Mouse (Mus musculus) heart, embryonic 12.5 days (tissue): ENCODE measurements at regions not wholly inside any gene's neighbourhood (a gene's known extent, or its start where the extent isn't known, plus 50 kb on each side); places are given as distances from the start of the nearest gene placed in this dataset.

Experiments
- ATAC-seq: fragments of 200-750 bp; cut with Nextera tagmentation; 2 replicates; pipeline ENCODE4 v1.8.0; 2017; ENCODE audit warnings: moderate TSS enrichment, moderate library complexity; ENCODE audit not compliant: insufficient number of reproducible peaks, low FRiP score
- H3K27ac ChIP-seq: fragments of 300-500 bp; sonication (generic); 2 replicates; pipeline ENCODE4 v1.5.1; 2016; ENCODE audit warnings: mild to moderate bottlenecking, moderate library complexity; ENCODE audit not compliant: poor library complexity, severe bottlenecking
- H3K27me3 ChIP-seq: fragments of 300-500 bp; sonication (generic); replicated peaks from 2 replicates; pipeline ENCODE4 v1.6.1; 2016; ENCODE audit warnings: mild to moderate bottlenecking, moderate library complexity
- H3K36me3 ChIP-seq: fragments of 300-500 bp; sonication (generic); 2 replicates; pipeline ENCODE4 v1.6.1; 2016; ENCODE audit warnings: mild to moderate bottlenecking, moderate library complexity
- H3K4me1 ChIP-seq: fragments of 300-500 bp; sonication (generic); replicated peaks from 2 replicates; pipeline ENCODE4 v1.6.1; 2016; ENCODE audit warnings: mild to moderate bottlenecking
- H3K4me2 ChIP-seq: fragments of 300-500 bp; sonication (generic); 2 replicates; pipeline ENCODE4 v1.6.1; 2016; ENCODE audit warnings: mild to moderate bottlenecking, moderate library complexity
- H3K4me3 ChIP-seq: fragments of 300-500 bp; sonication (generic); 2 replicates; pipeline ENCODE4 v1.5.1; 2016; ENCODE audit warnings: mild to moderate bottlenecking
- H3K9ac ChIP-seq: fragments of 300-500 bp; sonication (generic); 2 replicates; pipeline ENCODE4 v1.6.1; 2016; ENCODE audit warnings: mild to moderate bottlenecking, moderate library complexity
- H3K9me3 ChIP-seq: fragments of 300-500 bp; sonication (generic); replicated peaks from 2 replicates; pipeline ENCODE4 v1.6.1; 2016; ENCODE audit warnings: mild to moderate bottlenecking, moderate library complexity
- WGBS: fragments of 180-500 bp; shearing (Covaris S2); methylation state at CpG from one replicate; pipeline ENCODE4 v1.1.7; 2016; 5-methylcytosine and 5-hydroxymethylcytosine counted together

DNA sequence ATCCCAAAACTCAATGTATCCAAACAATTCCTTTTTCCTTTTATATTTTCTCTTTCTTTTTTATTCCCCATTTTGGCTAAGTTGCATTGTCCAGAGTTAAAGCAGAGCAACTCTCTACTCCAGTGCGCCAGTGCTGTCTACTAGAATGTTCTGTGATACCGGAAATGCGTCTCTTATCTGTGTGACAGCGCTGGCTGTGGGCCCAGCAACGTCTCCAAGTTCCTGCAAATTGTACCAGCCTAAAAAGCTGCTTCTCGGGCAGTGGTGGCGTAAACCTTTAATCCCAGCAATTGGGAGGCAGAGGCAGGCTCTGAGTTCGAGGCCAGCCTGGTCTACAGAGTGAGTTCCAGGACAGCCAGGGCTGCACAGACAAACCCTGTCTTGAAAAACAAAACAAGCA lies 59.4 kb downstream of the Cox18 start:
- Histone ChIP-seq H3K4me1 (no peaks in the 10 kb centered on the region; the same call in 1 of the 2 replicates), H3K27me3 (no peaks in the 10 kb centered on the region), H3K4me2 (no peak overlapping the region), H3K4me3 (no peak overlapping the region), H3K27ac (no peak overlapping the region), H3K9me3 (no peaks in the 10 kb centered on the region), H3K9ac (no peak overlapping the region), H3K36me3 (no peaks in the 10 kb centered on the region)
- no peak for ATAC-seq
- 49% methylated on average over 8 of the region's 8 CpGs for WGBS

DNA sequence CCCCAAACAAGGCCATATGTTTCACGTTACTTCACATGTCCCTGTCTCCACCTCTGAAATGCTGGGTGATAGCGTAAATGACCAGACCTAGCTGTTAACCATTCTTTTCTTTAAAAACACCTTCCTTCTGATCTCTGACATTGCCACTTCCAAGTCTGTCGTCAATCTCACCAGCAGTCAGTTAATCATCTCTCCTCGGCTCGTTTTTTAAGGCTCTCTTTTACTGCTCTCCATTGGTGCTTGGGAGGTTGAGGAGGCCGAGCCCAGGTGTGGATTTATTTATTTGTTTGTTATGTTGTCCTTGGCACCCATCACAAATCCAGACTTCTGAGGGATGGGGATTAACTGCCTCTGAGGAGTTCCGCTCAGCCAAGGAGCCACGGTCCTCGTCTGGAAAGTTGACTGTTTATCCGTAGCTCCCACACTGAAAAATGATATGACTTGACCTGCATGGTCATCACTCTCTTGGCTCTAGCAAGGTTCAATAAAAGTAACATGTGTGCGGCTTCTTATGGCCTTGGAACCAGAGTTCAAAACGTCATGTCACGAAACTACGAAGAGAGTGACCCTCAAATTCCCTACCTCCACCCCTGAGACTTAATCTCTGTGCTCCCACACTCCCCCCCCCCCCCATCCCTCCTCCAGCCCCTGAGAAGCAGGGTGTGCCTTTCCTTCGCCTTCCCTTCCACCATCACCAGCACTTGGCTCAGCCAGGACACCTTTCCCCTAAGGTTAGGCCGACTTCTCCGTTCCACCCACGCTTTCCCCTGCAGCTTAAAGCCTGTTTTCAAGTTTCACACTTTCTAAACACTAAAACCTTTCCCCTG lies 60.6 kb downstream of the Cox18 start:
- Histone ChIP-seq H3K36me3 (no peaks in the 10 kb centered on the region), H3K9ac (no peak overlapping the region), H3K9me3 (no peaks in the 10 kb centered on the region), H3K4me3 (no peak overlapping the region), H3K27me3 (no peaks in the 10 kb centered on the region), H3K27ac (no peak overlapping the region), H3K4me1 (no peaks in the 10 kb centered on the region; the same call in 1 of the 2 replicates), H3K4me2 (no peak overlapping the region)
- WGBS = 61% methylated on average over 18 of the region's 18 CpGs
- ATAC-seq = no peak

DNA sequence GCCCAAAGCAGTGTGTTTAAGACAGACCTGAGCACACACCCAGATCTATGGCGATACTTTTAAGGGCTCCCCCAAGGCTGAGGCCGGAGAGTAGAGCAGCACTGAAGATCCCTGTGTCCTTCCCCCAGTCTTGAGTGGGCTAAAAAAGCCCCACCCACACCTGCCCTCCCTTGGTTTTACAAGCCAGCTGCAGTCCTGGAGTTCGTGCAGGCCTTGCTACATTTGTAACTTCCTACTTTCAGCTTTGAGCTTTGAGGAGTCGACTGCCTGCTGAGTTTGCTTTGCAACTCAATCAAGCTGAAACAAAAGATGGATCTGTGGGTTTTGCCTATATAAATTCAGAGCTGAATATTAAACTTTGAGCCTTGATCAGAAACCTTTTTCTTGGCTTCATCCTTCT lies 63.5 kb downstream of the Cox18 start:
- Histone ChIP-seq H3K4me3 (no peak overlapping the region), H3K27ac (no peak overlapping the region), H3K9me3 (no peaks in the 10 kb centered on the region), H3K27me3 (no peaks in the 10 kb centered on the region), H3K4me2 (no peak overlapping the region), H3K36me3 (no peaks in the 10 kb centered on the region), H3K9ac (no peak overlapping the region), H3K4me1 (no peaks in the 10 kb centered on the region; the same call in 1 of the 2 replicates)
- 66% methylated on average over 4 of the region's 4 CpGs for WGBS
- no peak for ATAC-seq

DNA sequence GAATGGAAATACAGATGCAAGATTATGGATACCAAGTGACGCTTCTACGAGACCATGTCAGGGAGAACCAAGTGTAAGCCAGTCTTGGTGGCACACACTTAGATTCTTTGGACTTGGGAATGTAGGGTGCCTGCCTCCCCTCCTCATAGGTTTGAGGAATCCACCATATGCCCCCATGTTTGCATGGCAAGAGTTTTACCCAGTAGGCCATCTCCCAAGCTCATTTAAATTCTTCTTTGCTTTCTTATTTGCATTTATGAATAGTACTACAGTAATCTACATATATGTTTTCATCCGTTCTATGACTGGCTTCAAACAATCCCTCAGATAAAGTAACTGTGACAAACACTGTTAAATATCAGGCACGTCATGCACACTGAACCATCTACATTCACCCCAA lies 67.3 kb downstream of the Cox18 start:
- Histone ChIP-seq H3K36me3 (no peaks in the 10 kb centered on the region), H3K9ac (no peak overlapping the region), H3K9me3 (no peaks in the 10 kb centered on the region), H3K4me3 (no peak overlapping the region), H3K4me2 (no peak overlapping the region), H3K4me1 (no peaks in the 10 kb centered on the region), H3K27ac (no peak overlapping the region), H3K27me3 (no peaks in the 10 kb centered on the region)
- no peak for ATAC-seq
- 81% methylated on average over 4 of the region's 4 CpGs for WGBS

DNA sequence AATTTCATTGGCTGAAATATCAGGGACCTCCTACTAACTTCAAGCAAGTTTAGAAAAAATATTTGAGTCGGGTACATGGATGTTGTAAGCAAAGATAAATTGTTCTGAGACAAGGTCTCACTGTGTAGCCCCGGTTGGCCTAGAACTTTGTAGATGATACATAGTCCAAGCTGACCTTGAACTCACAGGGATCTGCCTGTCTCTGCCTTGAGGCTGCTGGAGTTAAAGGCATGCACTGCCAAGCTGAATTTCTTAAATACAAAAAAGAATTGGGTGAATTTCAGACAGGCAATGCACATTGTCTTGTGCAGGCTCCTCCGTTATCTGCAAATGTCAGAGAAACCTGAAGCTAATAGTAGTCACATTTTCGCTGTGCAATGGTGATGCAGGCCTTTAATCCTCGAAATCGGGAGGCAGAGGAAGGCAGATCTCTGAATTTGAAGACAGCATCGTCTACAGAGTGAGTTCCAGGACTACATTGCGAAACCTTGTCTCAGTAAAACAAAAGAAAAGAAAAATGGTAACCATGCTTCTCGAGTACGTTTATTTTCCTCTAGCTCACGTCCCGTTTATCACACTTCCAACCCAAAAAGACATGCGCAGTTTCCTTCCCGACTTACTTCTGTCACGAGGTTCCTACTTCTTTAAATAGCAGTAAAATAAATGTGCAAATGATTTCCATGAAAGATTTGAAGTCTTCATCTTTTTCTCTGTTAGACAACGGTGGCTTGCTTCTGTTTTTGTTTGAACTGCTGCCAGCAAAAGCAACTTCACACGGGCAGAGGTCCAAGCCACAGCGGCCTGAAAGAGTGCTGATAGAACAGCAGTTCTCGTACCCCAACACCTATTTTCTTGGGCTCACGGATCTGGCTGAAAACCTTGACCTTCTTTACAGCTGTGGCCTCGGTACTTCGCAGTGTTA lies 73.9 kb downstream of the Cox18 start:
- no peaks in the 10 kb centered on the region for H3K9me3 ChIP-seq
- no peaks in the 10 kb centered on the region for H3K27me3 ChIP-seq
- peak overlapping the region; percentile 26 for H3K4me2 ChIP-seq
- WGBS = 55% methylated on average over 22 of the region's 22 CpGs
- H3K27ac ChIP-seq = no peak overlapping the region
- no peak for ATAC-seq
- H3K4me1 ChIP-seq = 0 out of 2 replicates have a peak, but pooled peaks cover 9% of the 10 kb centered on the region
- no peaks in the 10 kb centered on the region for H3K36me3 ChIP-seq
- no peak overlapping the region for H3K4me3 ChIP-seq
- H3K9ac ChIP-seq = no peak overlapping the region

DNA sequence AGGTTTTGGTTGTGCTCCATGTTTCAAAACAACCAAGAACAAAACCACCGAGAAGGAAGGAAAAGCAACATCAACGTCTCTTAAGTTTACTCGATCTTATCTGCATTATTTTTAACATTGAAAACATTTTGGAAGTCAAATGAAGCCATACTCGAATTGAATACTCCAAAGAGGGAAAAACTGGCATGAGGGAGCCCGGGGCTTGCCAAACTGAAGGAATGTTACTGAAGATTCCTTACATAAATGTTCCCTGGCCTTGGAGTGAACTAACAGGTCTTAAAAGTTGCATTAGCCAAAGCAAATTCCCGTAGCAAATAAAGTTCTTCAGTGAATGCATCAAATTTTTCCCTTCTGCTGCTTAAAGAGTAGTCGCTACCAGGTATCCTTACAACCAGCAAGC lies 87.8 kb downstream of the Cox18 start:
- Histone ChIP-seq H3K9me3 (no peaks in the 10 kb centered on the region; the same call in 1 of the 2 replicates), H3K4me3 (no peak overlapping the region), H3K36me3 (no peaks in the 10 kb centered on the region), H3K9ac (no peak overlapping the region), H3K27me3 (no peaks in the 10 kb centered on the region), H3K27ac (no peak overlapping the region), H3K4me1 (no peaks in the 10 kb centered on the region), H3K4me2 (no peak overlapping the region)
- no peak for ATAC-seq
- WGBS = 70% methylated on average over 7 of the region's 7 CpGs

DNA sequence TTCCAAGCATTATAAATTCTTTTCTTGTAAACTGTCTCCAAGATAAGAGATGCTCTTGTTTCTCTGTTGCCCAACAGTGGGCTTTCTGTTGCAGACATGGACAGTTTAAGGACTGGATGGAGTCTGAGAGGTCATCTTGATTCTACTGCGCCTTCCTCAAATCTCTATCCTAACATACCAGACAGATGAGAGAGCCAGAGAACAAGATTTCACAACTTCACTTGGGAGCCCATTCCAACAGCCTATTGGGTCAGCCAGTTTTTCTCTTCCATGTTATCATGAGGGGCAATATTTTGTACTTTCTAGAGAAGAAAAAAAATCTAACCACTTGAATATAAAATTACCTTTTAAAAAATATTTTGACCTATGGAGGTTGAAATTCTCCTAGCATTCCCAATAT lies 116.8 kb downstream of the Cox18 start:
- Histone ChIP-seq H3K36me3 (no peaks in the 10 kb centered on the region), H3K9ac (no peak overlapping the region), H3K27ac (no peak overlapping the region), H3K4me2 (no peak overlapping the region), H3K4me3 (no peak overlapping the region), H3K9me3 (no peaks in the 10 kb centered on the region), H3K4me1 (peaks cover 4% of the 10 kb centered on the region; the same call in 1 of the 2 replicates), H3K27me3 (no peaks in the 10 kb centered on the region)
- WGBS = 87% methylated on average over 1 of the region's 1 CpGs
- no peak for ATAC-seq

DNA sequence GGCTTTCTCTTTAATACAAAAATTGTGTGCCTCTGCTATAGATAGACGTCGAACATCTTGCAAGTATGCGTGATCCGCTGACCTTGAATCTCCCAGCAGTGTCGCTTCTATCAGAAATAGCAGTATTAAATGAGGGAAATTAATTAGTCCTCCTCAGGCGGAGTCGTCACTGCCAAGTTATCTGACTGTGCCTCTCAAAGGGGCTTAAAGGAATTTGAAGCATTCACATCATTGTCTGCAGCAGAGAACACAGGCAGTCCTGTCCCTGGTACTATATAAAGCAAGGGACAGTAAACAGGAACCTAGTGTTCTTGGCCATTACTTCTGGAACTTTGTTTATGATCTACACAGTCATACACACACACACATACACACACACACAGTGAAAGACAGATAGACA lies 119.1 kb downstream of the Cox18 start:
- no peaks in the 10 kb centered on the region for H3K9me3 ChIP-seq
- peaks cover 4% of the 10 kb centered on the region; the same call in 1 of the 2 replicates for H3K4me1 ChIP-seq
- ATAC-seq = no peak
- peak overlapping the region; percentile 25; the same call in 1 of the 2 replicates for H3K27ac ChIP-seq
- H3K36me3 ChIP-seq = no peaks in the 10 kb centered on the region
- no peak overlapping the region for H3K4me3 ChIP-seq
- H3K4me2 ChIP-seq = no peak overlapping the region
- WGBS = 39% methylated on average over 7 of the region's 7 CpGs
- no peaks in the 10 kb centered on the region for H3K27me3 ChIP-seq
- H3K9ac ChIP-seq = no peak overlapping the region

DNA sequence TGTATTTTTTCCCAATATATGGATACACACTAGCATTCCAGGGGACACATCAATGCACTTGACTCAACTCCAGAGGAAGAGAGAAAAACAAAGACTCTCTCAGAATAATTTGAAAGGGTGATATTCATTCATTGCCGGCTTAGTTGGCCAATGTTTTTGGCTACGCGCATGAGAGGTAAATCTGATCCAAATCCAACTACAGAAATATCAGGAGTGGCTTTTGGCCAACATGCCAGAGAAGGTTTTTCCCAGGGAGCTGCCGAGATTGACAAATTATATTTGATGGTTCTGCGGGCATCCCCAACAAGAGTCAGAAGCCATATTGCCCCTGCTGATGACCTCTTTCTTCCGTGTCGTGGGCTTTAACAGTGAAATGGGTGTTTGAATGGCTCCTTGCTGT lies 135.3 kb downstream of the Cox18 start:
- H3K27ac ChIP-seq = no peak overlapping the region
- ATAC-seq = no peak
- H3K4me1 ChIP-seq = no peaks in the 10 kb centered on the region
- H3K9me3 ChIP-seq = no peaks in the 10 kb centered on the region
- no peak overlapping the region for H3K4me2 ChIP-seq
- H3K9ac ChIP-seq = no peak overlapping the region
- H3K36me3 ChIP-seq = no peaks in the 10 kb centered on the region
- H3K27me3 ChIP-seq = no peaks in the 10 kb centered on the region
- no peak overlapping the region for H3K4me3 ChIP-seq
- WGBS = 90% methylated on average over 7 of the region's 7 CpGs

DNA sequence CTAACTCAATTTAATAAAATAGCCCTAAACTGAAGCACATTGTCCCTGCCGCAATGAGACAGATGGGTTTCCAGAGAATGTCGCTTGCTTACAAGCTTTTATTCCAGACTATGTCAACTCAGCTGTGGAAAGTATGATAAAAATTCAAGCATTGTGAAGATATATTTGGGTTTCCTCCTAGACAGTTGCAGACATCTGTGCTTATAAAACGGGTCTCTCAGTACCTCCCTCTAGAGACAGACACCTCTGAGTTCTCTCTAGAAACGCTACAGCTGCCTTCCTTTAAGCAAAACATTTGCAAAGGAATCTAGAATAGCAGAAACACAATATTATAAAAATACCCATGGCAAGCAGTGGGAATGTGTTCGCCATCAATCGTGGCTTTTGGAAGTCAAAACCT lies 137.3 kb downstream of the Cox18 start:
- Histone ChIP-seq H3K9ac (no peak overlapping the region), H3K27ac (no peak overlapping the region), H3K36me3 (no peaks in the 10 kb centered on the region), H3K9me3 (no peaks in the 10 kb centered on the region), H3K4me2 (no peak overlapping the region), H3K27me3 (no peaks in the 10 kb centered on the region), H3K4me1 (no peaks in the 10 kb centered on the region), H3K4me3 (no peak overlapping the region)
- 73% methylated on average over 6 of the region's 6 CpGs for WGBS
- ATAC-seq = no peak

DNA sequence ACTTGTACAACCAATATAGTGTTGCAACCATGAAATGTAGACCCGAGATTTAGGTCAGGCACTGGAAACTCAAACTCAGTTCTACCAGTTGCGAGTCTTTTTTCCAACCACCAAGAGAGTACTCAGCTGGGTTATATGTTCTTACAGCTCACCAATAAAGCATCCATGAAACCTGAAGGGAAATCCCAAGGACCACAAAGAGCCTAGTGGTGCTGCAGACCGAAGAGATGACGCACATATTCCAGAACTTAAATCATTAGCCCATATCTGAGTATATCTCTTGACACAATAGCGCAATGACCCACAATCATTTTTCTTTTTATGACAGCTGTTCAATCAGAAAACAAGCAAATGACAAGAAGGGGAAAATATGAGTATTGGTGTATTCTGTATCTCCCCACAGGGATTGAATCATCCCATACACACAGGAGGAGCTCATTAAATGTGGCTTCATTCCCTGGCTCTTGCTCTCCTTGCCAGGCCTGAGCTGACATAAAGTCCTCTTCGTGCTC lies 146.7 kb downstream of the Cox18 start:
- H3K27ac ChIP-seq = no peak overlapping the region
- 85% methylated on average over 6 of the region's 6 CpGs for WGBS
- ATAC-seq = no peak
- 0 out of 2 replicates have a peak, but pooled peaks cover 2% of the 10 kb centered on the region for H3K9me3 ChIP-seq
- H3K9ac ChIP-seq = no peak overlapping the region
- H3K4me3 ChIP-seq = no peak overlapping the region
- H3K27me3 ChIP-seq = no peaks in the 10 kb centered on the region
- no peak overlapping the region for H3K4me2 ChIP-seq
- no peaks in the 10 kb centered on the region for H3K36me3 ChIP-seq
- no peaks in the 10 kb centered on the region for H3K4me1 ChIP-seq
